Mouse (Mus musculus): ENCODE measurements around the gene Slc25a21. TPM values are rescaled to one million over a fixed set of nuclear protein-coding genes. Genes with fewer than 3 reads are reported as not detected.

The Slc25a21 gene
- polyA plus RNA-seq, 1 experiment from 2014 or later = 5.1 TPM

- WGBS = 94% methylated on average over 2 of the region's 2 CpGs
- no peak for TF ChIP-seq CTCF (IDR thresholded peaks at IDR 0.05; ENCODE audit: low read depth)
- peak; percentile 63 for ATAC-seq (replicated peaks; ENCODE audit: low FRiP score, low read depth)
Observed at GRCm38 (mm10) chr12:56820604-56821003, 376.7 kb downstream of the Slc25a21 start.

GRCm38 (mm10) chr12:56807483-56807882 is 389.8 kb downstream of the Slc25a21 start:
- DNase-seq (ENCODE audit: low spot score) (no peak), ATAC-seq (replicated peaks; ENCODE audit: low FRiP score, low read depth) (no peak)
- no peak for TF ChIP-seq CTCF (IDR thresholded peaks at IDR 0.05; ENCODE audit: low read depth)
- H3K9ac ChIP-seq (ENCODE audit: low read depth, low read length) = no peak overlapping the region
- no peaks in the 10 kb centered on the region for H3K4me1 ChIP-seq (replicated peaks; ENCODE audit: insufficient read depth, low read length)
- H3K4me3 ChIP-seq (replicated peaks; ENCODE audit: low read depth, low read length) = no peak overlapping the region
- H3K9me3 ChIP-seq (replicated peaks; ENCODE audit: low read length) = no peaks in the 10 kb centered on the region
- 67% methylated on average over 2 of the region's 2 CpGs for WGBS
- no peak overlapping the region for H3K27ac ChIP-seq
- no peak overlapping the region for H3K4me2 ChIP-seq (ENCODE audit: low read length)
- H3K27me3 ChIP-seq (ENCODE audit: insufficient read depth, low read length) = no peaks in the 10 kb centered on the region
- H3K36me3 ChIP-seq (ENCODE audit: insufficient read depth, low read length) = no peaks in the 10 kb centered on the region

More at GRCm38 (mm10) chr12:56820604-56821003, 376.7 kb downstream of the Slc25a21 start:
- no peak for DNase-seq (ENCODE audit: low spot score)
- H3K9me3 ChIP-seq (replicated peaks; ENCODE audit: low read length) = no peaks in the 10 kb centered on the region
- no peaks in the 10 kb centered on the region for H3K36me3 ChIP-seq (ENCODE audit: insufficient read depth, low read length)
- no peak overlapping the region for H3K9ac ChIP-seq (ENCODE audit: low read depth, low read length)
- no peak overlapping the region for H3K4me2 ChIP-seq (ENCODE audit: low read length)
- H3K27ac ChIP-seq = no peak overlapping the region
- no peak overlapping the region for H3K4me3 ChIP-seq (replicated peaks; ENCODE audit: low read depth, low read length)
- no peaks in the 10 kb centered on the region for H3K4me1 ChIP-seq (replicated peaks; ENCODE audit: insufficient read depth, low read length)
- H3K27me3 ChIP-seq (ENCODE audit: insufficient read depth, low read length) = no peaks in the 10 kb centered on the region

DNA sequence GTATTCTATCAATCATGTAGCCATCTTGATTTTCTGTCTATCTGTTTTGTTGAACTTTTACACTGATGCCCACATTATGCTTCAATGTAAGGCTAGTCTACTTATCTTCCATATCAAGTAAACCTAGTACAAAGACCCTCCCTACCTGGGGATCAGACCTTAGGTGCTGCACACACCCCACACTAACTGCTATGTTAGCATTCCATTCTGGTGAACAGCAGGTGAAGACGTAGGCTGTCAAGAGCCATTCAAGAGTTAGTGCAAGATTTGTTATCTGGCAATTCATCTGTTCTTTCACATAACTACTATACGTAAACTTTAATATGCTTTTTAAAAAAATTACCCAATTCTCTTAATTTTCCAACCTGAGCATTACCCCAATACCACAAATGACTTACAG is 390.2 kb downstream of the Slc25a21 start:
- Histone ChIP-seq H3K4me3 (replicated peaks; ENCODE audit: low read depth, low read length) (no peak overlapping the region), H3K27ac (no peak overlapping the region), H3K4me2 (ENCODE audit: low read length) (no peak overlapping the region), H3K36me3 (ENCODE audit: insufficient read depth, low read length) (no peaks in the 10 kb centered on the region), H3K4me1 (replicated peaks; ENCODE audit: insufficient read depth, low read length) (no peaks in the 10 kb centered on the region), H3K9me3 (replicated peaks; ENCODE audit: low read length) (no peaks in the 10 kb centered on the region), H3K9ac (ENCODE audit: low read depth, low read length) (no peak overlapping the region), H3K27me3 (ENCODE audit: insufficient read depth, low read length) (no peaks in the 10 kb centered on the region)
- DNase-seq (ENCODE audit: low spot score) = no peak
- no peak for TF ChIP-seq CTCF (IDR thresholded peaks at IDR 0.05; ENCODE audit: low read depth)
- whole genome bisulfite sequencing = 76% methylated on average over 2 of the region's 2 CpGs
- ATAC-seq (replicated peaks; ENCODE audit: low FRiP score, low read depth) = no peak

- DNase-seq (ENCODE audit: low spot score) (peak; percentile 60), ATAC-seq (replicated peaks; ENCODE audit: low FRiP score, low read depth) (peak; percentile 54; the same call in 1 of the 2 replicates)
- H3K4me2 ChIP-seq (ENCODE audit: low read length) = no peak overlapping the region
- H3K4me3 ChIP-seq (replicated peaks; ENCODE audit: low read depth, low read length) = no peak overlapping the region
- 18% methylated on average over 3 of the region's 3 CpGs for WGBS
- no peaks in the 10 kb centered on the region for H3K36me3 ChIP-seq (ENCODE audit: insufficient read depth, low read length)
- H3K27me3 ChIP-seq (ENCODE audit: insufficient read depth, low read length) = no peaks in the 10 kb centered on the region
- no peak overlapping the region for H3K27ac ChIP-seq
- H3K4me1 ChIP-seq (replicated peaks; ENCODE audit: insufficient read depth, low read length) = no peaks in the 10 kb centered on the region
- H3K9me3 ChIP-seq (replicated peaks; ENCODE audit: low read length) = no peaks in the 10 kb centered on the region
- no peak for TF ChIP-seq CTCF (IDR thresholded peaks at IDR 0.05; ENCODE audit: low read depth)
- H3K9ac ChIP-seq (ENCODE audit: low read depth, low read length) = no peak overlapping the region
Observed at GRCm38 (mm10) chr12:56804487-56804886, 392.8 kb downstream of the Slc25a21 start.

GRCm38 (mm10) chr12:56798641-56799415 is 398.4 kb downstream of the Slc25a21 start:
- WGBS = 71% methylated on average over 6 of the region's 6 CpGs
- H3K36me3 ChIP-seq (ENCODE audit: insufficient read depth, low read length) = no peaks in the 10 kb centered on the region
- ATAC-seq (replicated peaks; ENCODE audit: low FRiP score, low read depth) (no peak), DNase-seq (ENCODE audit: low spot score) (no peak)
- no peak overlapping the region for H3K9ac ChIP-seq (ENCODE audit: low read depth, low read length)
- no peak overlapping the region for H3K4me2 ChIP-seq (ENCODE audit: low read length)
- H3K27ac ChIP-seq = no peak overlapping the region
- no peaks in the 10 kb centered on the region for H3K4me1 ChIP-seq (replicated peaks; ENCODE audit: insufficient read depth, low read length)
- no peak for TF ChIP-seq CTCF (IDR thresholded peaks at IDR 0.05; ENCODE audit: low read depth)
- H3K9me3 ChIP-seq (replicated peaks; ENCODE audit: low read length) = no peaks in the 10 kb centered on the region
- no peak overlapping the region for H3K4me3 ChIP-seq (replicated peaks; ENCODE audit: low read depth, low read length)
- H3K27me3 ChIP-seq (ENCODE audit: insufficient read depth, low read length) = no peaks in the 10 kb centered on the region

GRCm38 (mm10) chr12:56789236-56789635 is 408.0 kb downstream of the Slc25a21 start:
- Histone ChIP-seq H3K9ac (ENCODE audit: low read depth, low read length) (no peak overlapping the region), H3K4me3 (replicated peaks; ENCODE audit: low read depth, low read length) (no peak overlapping the region), H3K4me2 (ENCODE audit: low read length) (no peak overlapping the region), H3K27me3 (ENCODE audit: insufficient read depth, low read length) (no peaks in the 10 kb centered on the region), H3K27ac (no peak overlapping the region), H3K36me3 (ENCODE audit: insufficient read depth, low read length) (no peaks in the 10 kb centered on the region), H3K9me3 (replicated peaks; ENCODE audit: low read length) (no peaks in the 10 kb centered on the region), H3K4me1 (replicated peaks; ENCODE audit: insufficient read depth, low read length) (no peaks in the 10 kb centered on the region)
- no peak for TF ChIP-seq CTCF (IDR thresholded peaks at IDR 0.05; ENCODE audit: low read depth)
- DNase-seq (ENCODE audit: low spot score) (no peak), ATAC-seq (replicated peaks; ENCODE audit: low FRiP score, low read depth) (no peak)
- WGBS = 74% methylated on average over 4 of the region's 4 CpGs

Data from kidney, postnatal 0 days (tissue).